Mouse (Mus musculus) C2C12 (cell line): ENCODE results near the gene Stk11ip.

Experiments used
- CEBPB ChIP-seq: IDR thresholded peaks from one replicate; pipeline ENCODE4 v1.6.1; 2011; ENCODE audit warnings: low read depth, mild to moderate bottlenecking, control low read depth, moderate library complexity
- CTCF ChIP-seq: IDR thresholded peaks from one replicate; pipeline ENCODE4 v1.5.1; 2011; ENCODE audit not compliant: control insufficient read depth, insufficient read depth, insufficient read length
- FOSL1 ChIP-seq: IDR thresholded peaks from one replicate; pipeline ENCODE4 v1.8.0; 2011; ENCODE audit warnings: mild to moderate bottlenecking, low read length; ENCODE audit not compliant: poor library complexity, insufficient read depth, severe bottlenecking
- MAX ChIP-seq: IDR thresholded peaks from one replicate; pipeline ENCODE4 v1.6.1; 2011; ENCODE audit warnings: mild to moderate bottlenecking, control low read depth

GRCm38 (mm10) chr1:75557041-75557440, 35.7 kb downstream of the Stk11ip start:
- TF ChIP-seq CTCF (no peak), MAX (no peak), FOSL1 (no peak), CEBPB (no peak)
